ENCODE assay signal across 8 mouse cellular contexts in genomic region chr5:3342771-3343565, GRCm38 (mm10). TPM values are rescaled to one million over a fixed set of nuclear protein-coding genes. Genes with fewer than 3 reads are reported as not detected.
A peak's percentile ranks its signal among the peaks of the same experiment; 100 is the strongest.
DNase-seq lines count a peak whose midpoint lies in the region; ATAC-seq and TF ChIP-seq lines count a peak whose summit lies in the region.

No protein-coding gene starts in this region.

- H3K9me3 ChIP-seq in hindbrain, embryonic 15.5 days, result no peaks in the 10 kb centered on the region
- H3K9me3 ChIP-seq in limb, embryonic 14.5 days (ENCODE audit: control insufficient read depth, low read length), result no peaks in the 10 kb centered on the region
- no peaks in the 10 kb centered on the region for H3K9me3 ChIP-seq in midbrain, postnatal 0 days (ENCODE audit: low read length)

- H3K27ac ChIP-seq in hindbrain, embryonic 15.5 days (replicated peaks), result peak overlapping the region; percentile 74
- H3K27ac ChIP-seq in limb, embryonic 14.5 days (replicated peaks; ENCODE audit: low read depth, low read length), result peak overlapping the region; percentile 75
- no peak overlapping the region for H3K27ac ChIP-seq in midbrain, postnatal 0 days (ENCODE audit: low read depth, low read length)

- H3K36me3 ChIP-seq in hindbrain, embryonic 15.5 days, result no peaks in the 10 kb centered on the region
- no peaks in the 10 kb centered on the region for H3K36me3 ChIP-seq in limb, embryonic 14.5 days (ENCODE audit: control insufficient read depth, insufficient read depth, low read length)
- H3K36me3 ChIP-seq in midbrain, postnatal 0 days (ENCODE audit: insufficient read depth, low read length), result no peaks in the 10 kb centered on the region

- no peak for TF ChIP-seq CTCF in midbrain, postnatal 0 days (IDR thresholded peaks at IDR 0.05)

- H3K4me2 ChIP-seq in hindbrain, embryonic 15.5 days, result peak overlapping the region; percentile 98
- peak overlapping the region; percentile 96 for H3K4me2 ChIP-seq in limb, embryonic 14.5 days (replicated peaks; ENCODE audit: low read depth, low read length, severe bottlenecking)
- H3K4me2 ChIP-seq in midbrain, postnatal 0 days (ENCODE audit: low read depth, low read length, poor library complexity, severe bottlenecking), result peak overlapping the region; percentile 93

- DNase-seq in right cerebral cortex, postnatal 10 days (ENCODE audit: low spot score in 2 of 2), result peak; percentile 46 to 49
- no peak for DNase-seq in right cerebral cortex, adult 18-20 months
- peak; percentile 1 to 9 for DNase-seq in cerebellum, adult 18-20 months
- DNase-seq in frontal cortex, postnatal 36 days (ENCODE audit: low spot score in 2 of 2), result peak; percentile 7 to 17
- DNase-seq in limb, embryonic 14.5 days (ENCODE audit: low spot score), result peak; percentile 47
- DNase-seq in midbrain, postnatal 0 days (ENCODE audit: low spot score), result peak; percentile 19
- DNase-seq in thymus, postnatal 0 days (ENCODE audit: low spot score), result peak; percentile 54

- H3K4me1 ChIP-seq in hindbrain, embryonic 15.5 days (replicated peaks), result peaks cover 36% of the 10 kb centered on the region
- no peaks in the 10 kb centered on the region for H3K4me1 ChIP-seq in limb, embryonic 14.5 days (ENCODE audit: control insufficient read depth, insufficient read depth, low read length)
- H3K4me1 ChIP-seq in midbrain, postnatal 0 days (ENCODE audit: insufficient read depth, low read length), result no peaks in the 10 kb centered on the region

- H3K27me3 ChIP-seq in hindbrain, embryonic 15.5 days, result peaks cover 21% of the 10 kb centered on the region
- no peaks in the 10 kb centered on the region for H3K27me3 ChIP-seq in limb, embryonic 14.5 days (ENCODE audit: control insufficient read depth, insufficient read depth, low read length)
- H3K27me3 ChIP-seq in midbrain, postnatal 0 days (ENCODE audit: insufficient read depth, low read length), result peaks cover 9% of the 10 kb centered on the region; the same call in 1 of the 2 replicates

- peak overlapping the region; percentile 48 for H3K9ac ChIP-seq in hindbrain, embryonic 15.5 days
- H3K9ac ChIP-seq in limb, embryonic 14.5 days (ENCODE audit: low read depth, low read length, severe bottlenecking), result peak overlapping the region; percentile 70
- no peak overlapping the region for H3K9ac ChIP-seq in midbrain, postnatal 0 days (replicated peaks; ENCODE audit: low read length, poor library complexity, severe bottlenecking)

- TF ChIP-seq POLR2A in limb, embryonic 14.5 days (IDR thresholded peaks at IDR 0.05; ENCODE audit: borderline replicate concordance, extremely low read depth, insufficient read depth, insufficient read length), result no peak

- peak overlapping the region; percentile 62 for H3K4me3 ChIP-seq in hindbrain, embryonic 15.5 days
- peak overlapping the region; percentile 61 for H3K4me3 ChIP-seq in limb, embryonic 14.5 days (replicated peaks; ENCODE audit: low read length)
- peak overlapping the region; percentile 49 for H3K4me3 ChIP-seq in midbrain, postnatal 0 days (ENCODE audit: low read depth, low read length)

- WGBS in hindbrain, embryonic 15.5 days, result under 1% methylated on average over 46 of the region's 46 CpGs
- WGBS in limb, embryonic 14.5 days, result under 1% methylated on average over 42 of the region's 46 CpGs
- under 1% methylated on average over 46 of the region's 46 CpGs for WGBS in midbrain, postnatal 0 days

- peak; percentile 54; the same call in 1 of the 2 replicates for ATAC-seq in hindbrain, embryonic 15.5 days (ENCODE audit: low FRiP score, low read depth)
- peak; percentile 47 for ATAC-seq in limb, embryonic 14.5 days (ENCODE audit: low FRiP score, low read depth)
- peak; percentile 58 for ATAC-seq in midbrain, postnatal 0 days (ENCODE audit: low FRiP score)

RNA-seq across cellular contexts. Expression of gene Cdk6, which starts 1.7 kb away (rescaled TPM):
- polyA plus RNA-seq in hindbrain, embryonic 15.5 days (2015; fragmentation: Nextera tagmentation; extraction: Ambion mirVana), result 12.0 and 18.3 TPM in 2 replicates
- 10.9 and 11.3 TPM in 2 replicates for polyA plus RNA-seq in limb, embryonic 14.5 days (2012; rRNA removed)
- polyA plus RNA-seq in limb, embryonic 14.5 days (2014; fragmentation: Nextera tagmentation; extraction: Ambion mirVana), result 23.8 and 27.9 TPM in 2 replicates
- 7.1 and 22.0 TPM in 2 replicates for total RNA-seq in midbrain, postnatal 0 days (2014; rRNA removed)
- 4.0 and 5.5 TPM in 2 replicates for polyA plus RNA-seq in midbrain, postnatal 0 days (2015; fragmentation: Nextera tagmentation; extraction: Ambion mirVana)
- 44.6 and 61.5 TPM in 2 replicates for polyA plus RNA-seq in thymus, postnatal 0 days (2015; fragmentation: Nextera tagmentation; extraction: Ambion mirVana)
